Mouse (Mus musculus) cerebellum, adult 11-12 months (tissue): ENCODE data around the gene Dcdc2b.

Source experiments
- DNase-seq: peaks from one replicate; pipeline ENCODE4 v3.0.0; 2022

The Dcdc2b gene

GRCm38 (mm10) chr4:129621283-129621841, 7.3 kb upstream of the Dcdc2b start:
- DNase-seq: peak; percentile 85

DNA sequence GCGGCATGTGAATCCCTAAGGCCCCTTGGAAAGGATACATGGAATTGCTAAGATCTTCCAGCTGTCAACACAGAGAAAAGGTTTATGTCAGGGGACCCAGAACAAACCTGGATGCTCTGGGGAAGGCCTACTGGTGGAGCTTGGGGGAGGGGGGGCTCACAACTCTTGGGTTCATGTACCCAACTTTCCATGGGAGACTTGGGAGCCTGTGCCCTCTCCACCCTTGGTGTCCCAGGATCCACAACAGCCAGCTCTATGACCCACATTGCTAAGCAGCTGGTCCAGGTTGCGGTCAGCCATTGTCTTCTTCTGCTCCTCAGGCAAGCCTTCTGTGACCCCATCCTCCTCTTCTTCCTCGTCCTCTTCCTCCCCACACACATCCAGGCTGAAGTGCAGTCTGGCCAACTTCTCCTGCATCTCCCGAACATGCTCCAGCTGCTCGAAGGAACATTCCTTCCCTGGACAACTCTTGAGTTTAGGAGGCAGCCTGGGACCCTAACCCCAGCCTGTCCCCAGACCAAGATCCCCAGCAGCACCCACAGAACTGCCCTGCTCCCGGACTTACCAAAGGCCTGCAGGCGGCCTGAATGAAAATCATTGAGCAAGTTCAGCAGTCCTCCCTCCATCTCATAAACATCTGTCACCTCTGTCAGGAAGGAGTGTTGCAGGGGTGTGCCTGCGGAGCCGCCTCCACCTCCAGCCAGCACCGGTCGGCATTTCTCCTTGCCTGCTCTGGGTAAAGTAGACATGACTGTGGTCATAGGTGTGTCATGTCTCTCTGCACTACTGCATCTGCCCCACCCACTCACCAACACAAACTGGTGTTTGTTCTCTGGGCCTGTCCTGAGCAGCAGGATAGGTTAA, 6.6 kb upstream of the Dcdc2b start:
- DNase-seq: peak; percentile 65

DNA sequence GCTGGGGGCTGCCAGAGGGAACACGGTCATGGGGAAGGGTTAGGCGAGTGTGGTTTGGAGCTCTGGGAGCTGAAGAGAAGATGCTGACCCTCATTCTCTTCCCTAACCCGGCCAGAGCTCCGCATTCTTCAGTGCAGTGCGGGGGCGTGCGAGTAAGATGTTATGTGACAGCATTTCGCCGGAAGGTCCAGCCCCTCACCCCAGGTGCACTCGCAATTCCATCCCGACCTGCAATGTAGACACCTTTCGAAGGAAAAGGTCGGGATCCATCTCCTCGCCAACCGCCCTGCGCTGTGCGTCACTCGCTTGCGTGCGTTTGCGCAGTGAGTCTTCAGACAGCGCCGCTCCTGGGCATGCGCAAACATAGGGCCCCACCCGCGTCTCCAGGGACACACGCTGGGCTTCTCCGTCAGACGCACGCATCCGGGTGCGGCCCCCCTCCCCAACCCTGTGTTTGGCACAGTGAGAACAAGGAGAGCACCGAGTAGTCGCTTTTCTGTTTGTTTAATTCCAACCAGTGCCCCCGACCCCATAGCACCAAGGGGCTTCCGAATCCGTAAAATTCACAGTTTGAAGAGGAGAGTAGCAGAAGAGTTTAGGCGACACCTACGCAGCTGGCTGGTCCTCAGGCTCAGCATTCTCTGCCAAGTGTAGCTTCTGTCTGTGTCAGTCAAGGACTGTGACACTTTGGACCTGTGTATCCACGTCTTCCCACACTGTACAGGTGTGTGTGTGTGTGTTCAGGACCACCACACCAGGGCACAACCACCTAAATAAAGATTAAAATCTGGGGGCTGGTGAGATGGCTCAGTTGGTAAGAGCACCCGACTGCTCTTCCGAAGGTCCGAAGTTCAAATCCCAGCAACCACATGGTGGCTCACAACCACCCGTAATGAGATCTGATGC, 5.0 kb upstream of the Dcdc2b start, which contains the start of gene Iqcc:
Gene Iqcc (minus strand): TSS at position 314 of the 906 bp plus-strand sequence.
- DNase-seq: peak; percentile 97

DNA sequence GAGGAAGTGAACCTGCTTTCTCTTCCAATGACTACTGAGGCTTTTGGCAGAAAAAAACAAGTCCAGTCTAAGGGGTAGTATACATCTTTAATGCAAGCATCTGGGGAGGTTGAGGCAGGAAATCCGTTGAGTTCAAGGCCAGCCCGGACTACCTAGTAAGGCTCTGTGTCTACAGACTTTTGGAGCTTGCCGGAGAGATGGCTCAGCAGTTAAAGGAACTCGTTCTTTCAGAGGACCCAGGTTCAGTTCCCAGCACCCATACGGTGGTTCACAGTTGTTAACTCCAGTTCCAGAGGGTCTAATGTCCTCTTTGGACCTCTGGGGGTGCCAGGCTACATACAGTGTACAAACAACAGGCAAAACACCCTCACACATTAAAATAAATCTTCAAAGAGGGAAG, 4.0 kb upstream of the Dcdc2b start:
- DNase-seq: peak; percentile 55

GRCm38 (mm10) chr4:129617121-129617641, 3.1 kb upstream of the Dcdc2b start:
- DNase-seq: peak; percentile 50

DNA sequence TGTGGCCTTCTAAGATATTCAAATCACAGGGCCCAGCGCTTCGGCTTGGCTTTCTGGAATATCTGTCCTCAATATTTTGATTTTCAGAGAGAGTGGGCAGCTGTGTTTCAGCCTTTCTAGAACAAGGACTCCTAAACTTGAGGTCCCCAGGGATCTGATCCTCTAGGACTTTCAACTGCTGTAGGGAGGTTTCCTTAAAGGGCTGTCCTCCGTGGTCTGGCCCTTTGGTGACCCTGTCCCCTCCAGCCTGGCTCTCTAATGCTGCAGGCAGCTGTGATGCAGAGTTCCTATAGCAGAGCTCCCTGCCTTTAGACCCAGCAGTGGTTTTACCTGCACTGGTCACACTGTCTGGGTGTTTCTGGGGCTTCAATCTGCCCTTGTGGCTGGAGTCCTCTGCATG, 2.6 kb upstream of the Dcdc2b start:
- no peak for DNase-seq

DNA sequence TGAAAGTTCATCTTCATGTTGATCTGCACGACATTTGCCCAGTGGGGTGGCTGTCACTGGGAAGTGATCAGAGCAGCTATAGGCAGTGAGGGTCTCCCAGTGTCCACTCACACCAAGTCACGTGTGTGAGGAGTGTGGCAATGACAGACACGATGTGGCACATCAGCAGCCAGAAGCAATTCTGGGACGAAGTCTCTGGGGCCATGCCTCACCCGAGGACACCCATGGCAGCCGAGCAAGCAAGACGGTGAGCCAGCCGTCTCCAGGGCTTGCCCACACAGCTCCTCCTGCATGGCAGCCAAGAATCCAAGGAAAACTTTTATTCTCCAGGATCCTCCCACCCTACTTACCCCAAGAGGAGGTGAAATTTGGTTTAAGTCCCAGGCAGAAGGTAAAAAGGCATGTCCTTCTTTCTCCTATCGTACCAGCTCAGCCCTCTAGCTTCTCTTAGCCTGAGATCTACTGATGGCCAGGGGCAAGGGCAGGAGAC, 1.8 kb upstream of the Dcdc2b start:
- peak; percentile 39 for DNase-seq

DNA sequence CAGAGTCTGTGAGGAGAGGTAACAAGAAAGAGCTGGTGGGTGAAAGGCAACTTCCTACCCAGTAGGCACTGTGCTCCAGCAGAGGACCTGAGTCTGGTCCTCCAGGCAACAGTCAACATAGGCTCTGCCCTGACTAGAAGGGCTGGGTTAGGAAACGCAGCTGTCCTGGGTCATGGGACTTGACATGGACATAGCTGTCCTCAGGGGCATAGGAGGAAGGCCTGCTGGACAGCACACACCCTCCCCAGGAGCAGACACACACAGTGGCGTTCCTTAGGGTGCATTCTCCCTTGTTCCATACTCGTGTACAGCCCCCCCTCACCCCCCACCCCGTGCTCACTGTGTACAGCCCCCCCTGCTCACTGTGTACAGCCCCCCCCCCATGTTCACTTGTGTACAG, 3.6 kb downstream of the Dcdc2b start:
- DNase-seq: no peak

GRCm38 (mm10) chr4:129610026-129610425, 4.0 kb downstream of the Dcdc2b start:
- peak; percentile 27 for DNase-seq

GRCm38 (mm10) chr4:129609139-129609631, 4.9 kb downstream of the Dcdc2b start:
- DNase-seq: peak; percentile 45

DNA sequence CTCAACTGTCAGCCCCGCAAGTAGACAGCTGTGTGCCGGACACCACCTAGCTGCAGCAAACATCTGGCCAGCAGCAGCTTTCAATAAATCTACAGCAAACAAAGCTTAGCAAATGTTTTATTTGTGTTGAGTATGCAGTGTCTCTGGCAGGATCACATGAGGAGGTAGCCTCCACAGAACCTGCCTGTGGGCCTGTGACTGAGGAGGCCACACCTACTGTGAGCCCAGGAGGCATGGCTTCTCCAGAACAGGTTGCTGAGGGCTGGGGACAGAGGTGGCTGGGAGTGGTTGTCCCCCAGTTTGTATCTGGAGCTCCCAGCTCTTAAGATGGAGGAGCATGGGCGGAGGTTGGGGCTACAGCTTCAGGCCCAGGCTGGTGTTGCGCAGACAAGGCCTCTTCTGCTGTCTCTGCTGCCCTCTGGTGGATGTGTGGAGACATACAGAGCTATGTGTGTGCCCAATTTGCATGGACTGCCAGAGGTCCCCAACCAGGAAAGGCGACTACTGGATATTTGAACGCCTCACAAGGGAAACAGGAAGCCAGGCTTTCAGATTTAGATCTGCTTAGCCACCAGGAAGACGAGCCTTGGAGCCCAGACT, 5.5 kb downstream of the Dcdc2b start:
- DNase-seq: peak; percentile 81

GRCm38 (mm10) chr4:129600233-129601158, 13.6 kb downstream of the Dcdc2b start, which contains the start of the genes Eif3i and Tmem234:
TSS of gene Eif3i (minus strand) at chr4:129600648.
TSS of gene Tmem234 (plus strand) at chr4:129600668.
- peak; percentile 79 for DNase-seq

GRCm38 (mm10) chr4:129588865-129589264, 25.2 kb downstream of the Dcdc2b start:
- DNase-seq: no peak

DNA sequence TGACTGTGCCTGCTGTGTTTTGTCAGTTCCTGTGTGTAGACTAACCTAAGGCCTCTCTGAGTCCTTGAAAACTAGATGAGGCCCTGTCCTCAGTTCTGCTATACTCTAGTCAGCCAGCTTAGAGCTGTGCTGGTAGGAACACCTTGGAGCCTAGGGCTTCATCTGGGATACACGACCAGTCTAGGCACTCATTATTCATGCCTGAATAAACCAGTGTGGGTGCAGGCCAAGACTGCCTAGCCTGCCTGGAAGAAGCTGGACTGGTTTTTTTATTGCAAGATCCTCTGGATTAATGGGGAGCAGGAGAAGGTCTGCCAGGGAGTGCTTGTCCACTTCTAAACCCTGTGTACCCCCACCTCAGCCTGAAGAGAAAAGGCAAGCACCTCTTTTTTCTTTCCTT, 27.1 kb downstream of the Dcdc2b start:
- DNase-seq: no peak

DNA sequence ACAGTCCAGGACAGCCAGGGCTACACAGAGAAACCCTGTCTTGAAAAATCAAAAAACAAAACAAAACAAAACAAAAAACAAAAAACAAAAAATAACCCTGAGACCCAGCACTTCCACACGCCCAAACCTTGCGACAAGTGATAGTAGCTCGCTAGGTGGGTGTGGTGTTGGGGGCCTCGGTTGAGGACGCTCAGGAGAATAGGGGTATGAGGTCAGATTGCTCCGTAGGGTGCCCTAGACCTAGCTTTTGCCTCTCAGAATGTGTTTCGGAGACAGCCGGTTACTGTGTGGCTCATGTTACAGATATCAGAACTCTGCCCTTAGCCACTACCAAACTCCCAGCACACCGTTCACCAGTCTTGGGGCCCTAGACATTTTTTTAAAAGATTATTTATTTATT, 28.3 kb downstream of the Dcdc2b start:
- DNase-seq: no peak

DNA sequence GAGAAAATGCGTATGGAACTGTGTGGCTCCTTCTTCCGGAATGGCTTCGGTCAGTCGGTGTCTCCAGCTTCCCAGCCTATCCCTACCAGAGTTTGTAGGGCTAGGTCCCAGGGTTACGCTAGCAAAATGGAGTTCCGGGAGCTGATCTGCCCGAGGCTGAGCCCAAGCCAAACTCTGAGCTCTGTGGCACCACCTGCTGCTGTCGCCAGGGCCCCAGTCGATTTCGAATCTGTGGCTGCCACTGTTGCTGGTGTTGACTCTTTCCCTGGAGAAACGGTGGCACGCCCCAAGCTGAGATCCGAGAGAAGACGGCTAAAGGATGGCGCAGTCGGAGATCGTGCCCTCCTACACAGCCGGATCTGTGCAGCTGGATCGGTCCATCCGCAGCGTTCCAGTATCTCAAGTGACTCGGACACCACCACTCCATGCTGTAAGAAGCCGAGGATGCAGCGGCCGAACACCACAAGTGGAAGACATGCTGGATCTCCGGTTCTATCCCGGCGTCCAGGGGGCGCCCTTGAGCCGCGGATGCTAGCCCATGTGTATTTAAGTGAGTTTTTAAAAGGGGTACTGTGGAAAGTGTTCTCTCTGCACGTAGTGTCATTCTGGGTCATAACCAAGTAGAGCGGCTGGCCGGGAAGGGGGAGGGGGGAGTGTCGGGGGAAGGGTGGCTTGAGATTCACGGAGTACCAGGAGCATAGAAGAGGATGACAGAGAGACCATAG, 29.0 kb downstream of the Dcdc2b start:
- peak; percentile 60 for DNase-seq

- no peak for DNase-seq
Observed at GRCm38 (mm10) chr4:129584370-129584769, 29.7 kb downstream of the Dcdc2b start.

DNA sequence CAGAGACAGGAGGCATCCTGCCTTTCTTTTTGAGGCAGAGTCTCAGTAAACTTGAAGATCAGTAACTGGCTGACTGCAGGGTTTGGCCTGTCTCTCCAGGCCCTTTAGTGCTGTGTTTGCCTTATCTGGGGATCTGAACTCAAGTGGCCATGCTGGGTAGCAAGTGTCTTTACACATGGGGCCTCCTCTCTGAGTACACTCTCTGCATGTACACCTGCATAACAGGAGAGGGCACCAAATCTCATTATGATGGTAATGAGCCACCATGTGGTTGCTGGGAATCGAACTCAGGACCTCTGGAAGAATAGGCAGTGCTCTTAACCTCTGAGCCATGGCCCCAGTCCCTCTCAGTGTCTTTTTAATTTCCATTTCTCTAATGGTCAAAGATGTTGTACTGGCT, 31.8 kb downstream of the Dcdc2b start:
- no peak for DNase-seq

- peak; percentile 57 for DNase-seq
Observed at GRCm38 (mm10) chr4:129580347-129580746, 33.7 kb downstream of the Dcdc2b start.

GRCm38 (mm10) chr4:129578466-129578865, 35.6 kb downstream of the Dcdc2b start, which contains the start of gene Fam167b:
TSS of gene Fam167b (minus strand) at chr4:129578549.
- DNase-seq: no peak
